Mouse (Mus musculus) MEL (cell line): ENCODE measurements around the gene Fcer1g. TPM values are rescaled to one million over a fixed set of nuclear protein-coding genes. Genes with fewer than 3 reads are reported as not detected.

Experiments used
- DNase-seq: peaks from one replicate; pipeline ENCODE4 v3.0.0; 2011; ENCODE audit warnings: low read depth, low spot score
- H3K27ac ChIP-seq: 2 replicates; pipeline ENCODE4 v1.5.1; 2012; ENCODE audit warnings: low read depth, mild to moderate bottlenecking, control low read depth, low read length, moderate library complexity; ENCODE audit not compliant: control insufficient read depth
- H3K27me3 ChIP-seq, 2 experiments: fragments of 150-350 bp in 1 of 2; sonication (generic) in 1 of 2; 2 replicates each; pipeline ENCODE4 v1.6.1; 2012; ENCODE audit warnings: low read length in 2 of 2, mild to moderate bottlenecking in 2 of 2, improper control_type of control experiment in 1 of 2, moderate library complexity in 1 of 2; ENCODE audit not compliant: insufficient read depth in 2 of 2, control insufficient read depth in 1 of 2
- H3K36me3 ChIP-seq, 2 experiments: 2 replicates each; pipeline ENCODE4 v1.6.1; 2012 to 2014; ENCODE audit warnings: low read length in 2 of 2, improper control_type of control experiment in 1 of 2, inconsistent platforms in 1 of 2, mild to moderate bottlenecking in 1 of 2; ENCODE audit not compliant: insufficient read depth in 2 of 2, control insufficient read depth in 1 of 2
- H3K4me1 ChIP-seq, 2 experiments: fragments of 150-350 bp in 1 of 2; sonication (generic) in 1 of 2; 2 replicates each; pipeline ENCODE4 v1.6.1; 2012; ENCODE audit warnings: low read length in 2 of 2, improper control_type of control experiment in 1 of 2, mild to moderate bottlenecking in 1 of 2; ENCODE audit not compliant: insufficient read depth in 2 of 2, control insufficient read depth in 1 of 2
- H3K4me3 ChIP-seq, 2 experiments: fragments of 150-350 bp in 1 of 2; sonication (generic) in 1 of 2; 2 replicates each; pipeline ENCODE4 v1.5.1; 2012; ENCODE audit warnings: low read depth in 2 of 2, low read length in 2 of 2, mild to moderate bottlenecking in 2 of 2, moderate library complexity in 2 of 2, control low read depth in 1 of 2, improper control_type of control experiment in 1 of 2; ENCODE audit not compliant: control insufficient read depth in 1 of 2, insufficient read depth in 1 of 2
- H3K79me2 ChIP-seq: 2 replicates; pipeline ENCODE4 v1.6.1; 2012; ENCODE audit warnings: mild to moderate bottlenecking, low read length, moderate library complexity; ENCODE audit not compliant: control insufficient read depth, poor library complexity, insufficient read depth
- H3K9ac ChIP-seq: 2 replicates; pipeline ENCODE4 v1.6.1; 2012; ENCODE audit warnings: low read depth, mild to moderate bottlenecking, control low read depth, low read length, moderate library complexity; ENCODE audit not compliant: control insufficient read depth, poor library complexity, severe bottlenecking
- H3K9me3 ChIP-seq: fragments of 150-350 bp; sonication (generic); replicated peaks from 2 replicates; pipeline ENCODE4 v1.6.1; 2012; ENCODE audit warnings: mild to moderate bottlenecking, low read length, improper control_type of control experiment, moderate library complexity; ENCODE audit not compliant: insufficient read depth
- BHLHE40 ChIP-seq: IDR thresholded peaks from 2 replicates; pipeline ENCODE4 v1.6.1; 2012; ENCODE audit warnings: low read depth, mild to moderate bottlenecking, inconsistent platforms, low read length, improper control_type of control experiment, borderline replicate concordance
- CHD1 ChIP-seq: IDR thresholded peaks from 2 replicates; pipeline ENCODE4 v1.6.1; 2012; ENCODE audit warnings: low read depth, mild to moderate bottlenecking, inconsistent platforms, low read length, improper control_type of control experiment
- CTCF ChIP-seq, 3 experiments: IDR thresholded peaks in 2 of 3; conservative IDR thresholded peaks in 1 of 3; 2 replicates each; pipeline ENCODE4 v1.5.1; 2011 to 2012; ENCODE audit warnings: low read length in 3 of 3, low read depth in 2 of 3, mild to moderate bottlenecking in 2 of 3, improper control_type of control experiment in 1 of 3, inconsistent platforms in 1 of 3, mixed read lengths in 1 of 3, moderate library complexity in 1 of 3; ENCODE audit not compliant: control insufficient read depth in 1 of 3, insufficient read depth in 1 of 3, poor library complexity in 1 of 3, severe bottlenecking in 1 of 3
- EP300 ChIP-seq, 2 experiments: IDR thresholded peaks; 2 replicates each; pipeline ENCODE4 v1.6.1; 2011; ENCODE audit warnings: improper control_type of control experiment in 2 of 2, low read length in 2 of 2, low read depth in 1 of 2, mild to moderate bottlenecking in 1 of 2
- ETS1 ChIP-seq: IDR thresholded peaks from 2 replicates; pipeline ENCODE4 v1.6.1; 2012; ENCODE audit warnings: low read depth, mild to moderate bottlenecking, inconsistent platforms, low read length, improper control_type of control experiment, moderate library complexity
- GABPA ChIP-seq: IDR thresholded peaks from 2 replicates; pipeline ENCODE4 v1.6.1; 2012; ENCODE audit warnings: low read depth, mild to moderate bottlenecking, inconsistent platforms, low read length, improper control_type of control experiment, moderate library complexity
- MAFK ChIP-seq: IDR thresholded peaks from 2 replicates; pipeline ENCODE4 v1.6.1; 2011; ENCODE audit warnings: low read depth, mild to moderate bottlenecking, low read length, improper control_type of control experiment, borderline replicate concordance
- MAX ChIP-seq: IDR thresholded peaks from 2 replicates; pipeline ENCODE4 v1.6.1; 2011; ENCODE audit warnings: low read length, improper control_type of control experiment
- MAZ ChIP-seq: IDR thresholded peaks from 2 replicates; pipeline ENCODE4 v1.6.1; 2012; ENCODE audit warnings: low read depth, mild to moderate bottlenecking, inconsistent platforms, low read length, improper control_type of control experiment
- MEF2A ChIP-seq: IDR thresholded peaks from 2 replicates; pipeline ENCODE4 v1.6.1; 2014; ENCODE audit warnings: low read depth, mild to moderate bottlenecking, inconsistent platforms, low read length, improper control_type of control experiment; ENCODE audit not compliant: poor library complexity, insufficient replicate concordance, severe bottlenecking; ENCODE audit errors: extremely low read depth
- MYB ChIP-seq: IDR thresholded peaks from 2 replicates; pipeline ENCODE4 v1.6.1; 2011; ENCODE audit warnings: mild to moderate bottlenecking, low read depth, low read length, improper control_type of control experiment
- MYC ChIP-seq: IDR thresholded peaks from 2 replicates; pipeline ENCODE4 v1.6.1; 2011; ENCODE audit warnings: low read depth, mild to moderate bottlenecking, low read length, improper control_type of control experiment, moderate library complexity
- NELFE ChIP-seq: IDR thresholded peaks from 2 replicates; pipeline ENCODE4 v1.6.1; 2011; ENCODE audit warnings: low read depth, low read length, improper control_type of control experiment
- RAD21 ChIP-seq: IDR thresholded peaks from 2 replicates; pipeline ENCODE4 v1.6.1; 2011; ENCODE audit warnings: mild to moderate bottlenecking, low read depth, low read length, improper control_type of control experiment
- RCOR1 ChIP-seq: IDR thresholded peaks from 2 replicates; pipeline ENCODE4 v1.6.1; 2012; ENCODE audit warnings: low read depth, mild to moderate bottlenecking, inconsistent platforms, low read length, improper control_type of control experiment
- SIN3A ChIP-seq: IDR thresholded peaks from 2 replicates; pipeline ENCODE4 v1.6.1; 2012; ENCODE audit warnings: low read length, improper control_type of control experiment, inconsistent platforms
- TBP ChIP-seq: IDR thresholded peaks from 2 replicates; pipeline ENCODE4 v1.8.0; 2011; ENCODE audit warnings: low read depth, low read length, improper control_type of control experiment
- USF1 ChIP-seq: IDR thresholded peaks from 2 replicates; pipeline ENCODE4 v1.6.1; 2014; ENCODE audit warnings: low read depth, mild to moderate bottlenecking, inconsistent platforms, low read length, improper control_type of control experiment, moderate library complexity
- ZC3H11A ChIP-seq: IDR thresholded peaks from 2 replicates; pipeline ENCODE4 v1.6.1; 2012; ENCODE audit warnings: low read depth, mild to moderate bottlenecking, inconsistent platforms, low read length, improper control_type of control experiment
- polyA plus RNA-seq, 2 experiments: library from polyadenylated mRNA; stranded (reverse) in 1 of 2; unstranded in 1 of 2; fragments of >175 nt in 1 of 2; fragments of >200 nt in 1 of 2; gene quantifications; 2 replicates each; pipeline versions ENCODE4 v1.2.1 to v1.2.4; 2012; ENCODE audit warnings: low replicate concordance in 2 of 2, low read depth in 1 of 2; ENCODE audit not compliant: insufficient read length in 2 of 2, insufficient read depth in 1 of 2, missing spikeins in 1 of 2
- total RNA-seq: library from RNA; depleted of rRNA; stranded (reverse); fragments of 300-350 nt; gene quantifications from 2 replicates; pipeline ENCODE4 v1.2.3, GENCODE M21; 2012

Gene Fcer1g
- total and polyA plus RNA-seq, 3 experiments: 0.62 to 1.1 TPM; not detected in 1

- TF ChIP-seq RAD21 (no peak), SIN3A (peak; percentile 42; the same call in 1 of the 2 replicates), MEF2A (no peak), EP300 (IDR thresholded peaks at IDR 0.05; ENCODE audit: low read depth in 1 of 2, low read length in 2 of 2) (peak in 1 of 2 experiments; percentile 52; a peak in 2 of 4 replicates), ETS1 (0 out of 2 replicates have a peak, but pooled peaks have one; percentile 26)
- Histone ChIP-seq H3K36me3 (peaks cover 5 to 17% of the 10 kb centered on the region in 2 experiments; a peak in 3 of 4 replicates), H3K27ac (peak overlapping the region; percentile 55; the same call in 1 of the 2 replicates), H3K4me1 (peaks cover 0 to 10% of the 10 kb centered on the region in 2 experiments; a peak in 2 of 4 replicates), H3K79me2 (no peaks in the 10 kb centered on the region), H3K4me3 (no peak overlapping the region), H3K9me3 (no peaks in the 10 kb centered on the region), H3K9ac (no peak overlapping the region), H3K27me3 (no peaks in the 10 kb centered on the region)
- DNase-seq: peak; percentile 54
These were observed 373 bp upstream of the Fcer1g start for GRCm38 (mm10) chr1:171234538-171234937.

DNA sequence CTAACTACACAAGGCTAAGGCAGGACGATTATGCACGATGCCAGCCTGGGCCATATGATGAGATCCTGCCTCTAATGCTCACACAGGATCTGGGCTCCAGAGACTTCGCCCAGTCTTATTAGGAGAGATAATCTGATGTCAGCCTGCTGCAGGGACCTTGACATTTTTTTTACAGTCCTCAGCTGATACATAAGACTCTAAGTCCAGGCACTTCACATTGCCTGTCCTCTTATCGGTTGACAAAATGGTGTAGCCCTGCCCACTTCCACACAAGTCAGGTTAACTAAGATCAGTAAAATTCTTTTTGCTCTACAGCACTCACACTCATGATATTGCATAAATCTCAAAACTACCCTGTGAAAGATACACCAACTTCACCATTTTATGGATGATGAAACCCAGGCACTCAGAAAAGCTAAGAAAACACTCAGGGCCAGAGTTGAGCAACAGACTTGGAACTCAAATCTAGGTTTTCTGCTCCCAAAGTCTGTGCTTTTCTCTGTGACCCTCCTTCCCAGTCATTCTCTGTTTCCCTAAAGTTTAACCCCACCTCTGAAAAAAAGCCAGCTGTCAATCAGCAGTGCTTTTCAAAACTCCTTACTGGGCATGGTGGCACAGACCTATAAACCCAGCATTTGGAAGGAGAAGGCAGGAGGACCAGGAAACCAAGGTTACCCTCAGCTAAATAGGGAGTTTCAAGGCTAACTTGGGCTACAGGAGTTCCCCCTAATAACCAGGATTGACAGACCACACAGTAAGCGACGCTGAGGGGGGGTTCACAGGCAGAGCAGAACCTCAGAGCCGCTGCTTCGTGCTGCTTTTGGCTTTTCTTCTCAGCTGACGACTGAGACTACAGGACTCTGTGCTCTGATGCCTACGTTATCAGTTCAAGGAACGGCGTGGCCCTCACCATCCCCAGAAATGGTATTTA lies 1.1 kb downstream of the Fcer1g start:
- Histone ChIP-seq H3K36me3 (peaks cover 3 to 17% of the 10 kb centered on the region in 2 experiments; a peak in 3 of 4 replicates), H3K79me2 (no peaks in the 10 kb centered on the region), H3K9ac (no peak overlapping the region)

More for the DNA sequence above, 1.1 kb downstream of the Fcer1g start:
- Histone ChIP-seq H3K4me3 (no peak overlapping the region), H3K27me3 (no peaks in the 10 kb centered on the region), H3K4me1 (peaks cover 0 to 10% of the 10 kb centered on the region in 2 experiments; a peak in 2 of 4 replicates), H3K9me3 (no peaks in the 10 kb centered on the region), H3K27ac (no peak overlapping the region)
- TF ChIP-seq USF1 (no peak), EP300 (IDR thresholded peaks at IDR 0.05; ENCODE audit: low read depth in 1 of 2, low read length in 2 of 2) (no peak), RAD21 (no peak), BHLHE40 (no peak), NELFE (no peak), CHD1 (no peak), MAX (no peak), SIN3A (no peak), GABPA (no peak), CTCF (IDR thresholded peaks at IDR 0.05 in 2 of 3, conservative IDR thresholded peaks at IDR 0.05 in 1 of 3; ENCODE audit: control insufficient read depth in 1 of 3, insufficient read depth in 1 of 3, low read depth in 2 of 3, low read length in 3 of 3, poor library complexity in 1 of 3, severe bottlenecking in 1 of 3) (no peak), RCOR1 (no peak), ZC3H11A (no peak), MYB (no peak), ETS1 (no peak), MYC (no peak), TBP (no peak), MAFK (no peak), MAZ (no peak)
- DNase-seq: no peak
